Mouse (Mus musculus) layer of hippocampus, adult 18-20 months (tissue): Measurements from ENCODE around the gene Mageh1. TPM values are rescaled to one million over a fixed set of nuclear protein-coding genes. Genes with fewer than 3 reads are reported as not detected.
"Not testable (repeated sequence)": the region's sequence is repeated elsewhere in the genome, so short reads cannot be mapped to it uniquely, and the experiment has no call there.

Source experiments
- DNase-seq, 2 experiments: peaks; one replicate each; pipeline ENCODE4 v3.0.0; 2022; ENCODE audit warnings: low spot score in 2 of 2
- long read RNA-seq: library from polyadenylated mRNA; stranded (forward); transcript quantifications from one replicate; pipeline ENCODE4 v2.0.0, GENCODE M21; 2021
- total RNA-seq, 2 experiments: library from RNA; stranded (reverse); gene quantifications; 2 replicates each; pipeline ENCODE4 v1.2.3; 2021

Mageh1 gene
- 10 to 100 TPM; 52.9 to 58.3 TPM for total RNA-seq
- long read RNA-seq, transcript Mageh1-201 (1 exons, 1,410 nt) = major isoform, 19 of 20 reads
- long read RNA-seq, partial matches to known transcripts = 0 of 20 reads
- long read RNA-seq, other reads (novel, unspliced or antisense) = 1 of 20 reads

DNA sequence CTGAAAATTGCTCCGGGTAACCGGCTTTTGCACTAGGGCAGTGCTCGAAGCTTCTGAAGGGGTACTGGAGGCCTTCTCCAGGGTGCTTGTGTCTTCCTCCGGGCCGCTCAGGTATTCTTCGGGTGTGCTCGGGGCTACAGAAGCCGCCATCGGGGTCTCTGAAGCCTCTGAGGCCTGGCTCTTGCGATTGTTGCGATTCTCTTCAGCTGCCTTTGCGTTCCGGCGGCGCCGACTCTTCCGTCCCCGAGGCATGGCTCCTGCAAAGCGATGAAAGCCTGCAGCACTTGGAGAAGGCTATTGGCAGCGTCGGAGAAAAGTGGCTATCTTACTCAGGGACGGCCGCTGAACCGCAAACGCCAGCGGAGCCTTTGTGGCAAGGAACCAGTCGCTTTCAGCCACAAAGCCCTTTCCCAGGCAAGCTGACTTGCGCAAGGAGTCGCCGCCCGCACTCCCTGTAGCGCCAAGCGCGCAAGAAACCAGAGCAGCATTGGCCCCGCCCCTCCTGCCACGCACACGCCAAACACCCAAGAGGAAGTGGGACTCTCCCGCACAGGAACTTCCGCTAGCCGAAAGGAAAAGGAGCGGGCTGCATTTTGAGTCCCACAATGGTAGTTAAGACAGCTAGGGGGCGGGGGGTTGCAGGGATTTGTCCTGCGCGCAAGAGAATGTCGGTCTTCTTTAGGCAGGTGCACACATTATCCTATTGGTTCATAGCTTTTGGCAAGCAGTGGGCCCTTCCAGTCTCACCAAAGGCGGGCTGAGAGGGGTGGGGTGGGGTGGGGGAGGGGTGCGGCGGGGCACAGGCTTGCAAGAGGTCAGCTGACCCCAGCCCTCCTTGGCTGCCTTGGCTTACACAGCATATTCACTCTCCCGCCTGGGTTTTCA, at the start of gene Mageh1:
Gene Mageh1, minus strand, starts transcription at position 489 of the 885 bp plus-strand sequence.
- DNase-seq = peak; percentile 82 to 90

DNA sequence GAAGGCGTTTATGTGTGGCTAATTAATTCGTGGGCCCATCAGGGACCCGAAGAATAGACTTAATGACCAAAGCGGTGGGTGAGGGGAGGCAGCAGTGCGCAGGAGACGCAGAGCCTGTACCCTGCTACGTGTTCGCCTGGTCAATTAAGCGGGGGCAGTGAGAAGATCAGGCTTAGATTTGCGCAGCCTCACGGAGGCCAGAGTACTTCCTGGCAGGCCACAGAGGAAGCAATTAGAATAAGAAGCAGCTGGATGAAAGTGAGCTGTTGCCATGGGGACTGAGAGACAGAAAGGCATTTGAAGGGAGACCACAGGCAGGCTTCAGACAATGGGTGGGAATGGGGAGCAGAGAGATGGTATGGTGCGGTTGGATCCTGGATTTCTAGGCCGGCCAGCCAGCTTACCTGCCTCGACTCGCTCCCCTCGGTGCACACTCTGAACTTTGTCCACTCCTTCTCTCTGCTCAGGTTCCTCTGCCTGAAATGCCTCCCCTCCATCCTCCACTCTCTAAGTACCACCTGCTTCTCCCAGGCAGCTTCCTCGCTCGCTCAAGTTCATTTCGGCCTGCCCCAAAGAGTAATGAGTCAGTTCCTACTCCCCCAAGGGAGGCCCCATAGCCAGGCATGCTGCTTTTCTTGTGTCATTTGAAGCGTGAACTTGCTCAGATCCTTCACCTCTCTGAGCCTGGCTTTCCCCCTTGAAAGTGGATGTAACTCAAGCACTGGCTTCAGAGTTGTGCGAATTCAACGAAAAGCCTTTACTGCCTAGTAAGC, 783 bp upstream of the Mageh1 start:
- DNase-seq = not testable (repeated sequence)

DNA sequence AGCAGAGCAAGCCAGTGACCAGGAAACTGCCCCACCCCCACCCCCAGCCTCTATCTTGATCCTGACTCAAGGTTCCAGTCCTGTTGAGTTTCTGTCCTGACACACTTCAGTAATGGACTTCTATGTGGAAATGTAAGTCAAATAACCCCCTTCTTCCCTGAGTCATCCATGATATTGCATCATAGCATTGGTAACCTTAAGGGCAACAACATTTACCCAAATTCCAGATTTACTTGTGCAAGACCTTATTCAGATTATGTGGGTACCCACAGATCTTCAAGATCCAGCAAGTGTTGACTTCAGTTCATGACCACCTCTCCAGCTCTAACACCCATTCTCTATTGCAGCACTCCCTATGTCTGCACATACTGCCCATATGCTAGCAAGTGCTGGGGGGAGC, 5.8 kb downstream of the Mageh1 start:
- DNase-seq = not testable (repeated sequence)

DNA sequence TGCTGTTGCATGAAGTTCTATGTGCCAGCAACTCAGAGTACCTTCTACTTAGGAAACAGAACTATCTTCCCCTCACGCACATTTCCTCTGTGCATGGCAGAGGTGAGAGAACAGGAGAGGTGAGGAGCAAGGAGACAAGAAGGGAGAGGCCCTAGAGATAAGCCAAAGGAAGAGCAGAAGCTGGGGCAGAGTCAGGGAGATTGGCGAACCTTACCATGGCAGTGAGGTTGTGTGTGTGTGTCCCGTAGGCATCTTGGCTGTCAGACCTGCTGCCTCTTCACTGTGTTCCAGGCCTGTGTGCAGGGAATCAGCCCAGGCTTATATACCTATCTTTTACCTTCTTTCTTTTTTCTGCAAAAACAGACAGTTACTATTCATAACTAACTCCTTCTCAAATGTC, 11.7 kb downstream of the Mageh1 start:
- not testable (repeated sequence) for DNase-seq

DNA sequence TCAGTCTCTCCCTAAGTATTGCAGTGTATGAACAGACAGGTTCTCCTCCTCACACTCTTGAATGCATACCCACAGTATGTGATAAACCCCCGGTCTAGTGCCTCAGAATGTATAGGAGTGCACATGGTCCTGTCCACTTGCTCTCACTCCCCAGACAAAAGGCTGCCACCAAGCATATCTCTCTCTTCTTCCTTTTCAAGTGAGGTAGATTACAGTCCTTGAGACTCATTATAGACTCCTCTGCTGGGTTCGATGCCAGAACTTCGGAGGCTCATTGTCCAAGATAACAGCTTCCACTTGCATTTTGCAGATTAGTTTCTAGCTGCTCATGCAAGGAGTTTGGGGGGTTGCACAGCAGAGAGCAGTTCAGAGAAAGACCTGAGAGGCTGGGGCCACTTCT, 12.1 kb downstream of the Mageh1 start:
- DNase-seq = not testable (repeated sequence)

DNA sequence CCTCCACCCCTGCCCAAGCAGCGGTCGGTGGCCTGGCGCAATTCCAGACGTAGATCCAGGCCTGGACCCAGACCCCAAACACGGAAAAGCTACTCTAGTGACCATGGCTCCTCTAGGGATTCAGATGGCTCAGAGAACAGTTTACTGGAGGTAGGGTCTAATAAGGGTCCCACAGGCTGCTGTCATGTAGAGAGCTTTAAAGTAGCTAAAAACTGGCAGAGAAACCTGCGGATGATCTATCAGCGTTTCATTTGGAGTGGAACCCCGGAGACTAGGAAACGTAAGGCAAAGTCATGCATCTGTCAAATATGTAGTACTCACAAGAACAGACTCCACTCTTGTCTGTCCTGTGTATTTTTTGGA, 29.7 kb downstream of the Mageh1 start:
- no peak for DNase-seq

DNA sequence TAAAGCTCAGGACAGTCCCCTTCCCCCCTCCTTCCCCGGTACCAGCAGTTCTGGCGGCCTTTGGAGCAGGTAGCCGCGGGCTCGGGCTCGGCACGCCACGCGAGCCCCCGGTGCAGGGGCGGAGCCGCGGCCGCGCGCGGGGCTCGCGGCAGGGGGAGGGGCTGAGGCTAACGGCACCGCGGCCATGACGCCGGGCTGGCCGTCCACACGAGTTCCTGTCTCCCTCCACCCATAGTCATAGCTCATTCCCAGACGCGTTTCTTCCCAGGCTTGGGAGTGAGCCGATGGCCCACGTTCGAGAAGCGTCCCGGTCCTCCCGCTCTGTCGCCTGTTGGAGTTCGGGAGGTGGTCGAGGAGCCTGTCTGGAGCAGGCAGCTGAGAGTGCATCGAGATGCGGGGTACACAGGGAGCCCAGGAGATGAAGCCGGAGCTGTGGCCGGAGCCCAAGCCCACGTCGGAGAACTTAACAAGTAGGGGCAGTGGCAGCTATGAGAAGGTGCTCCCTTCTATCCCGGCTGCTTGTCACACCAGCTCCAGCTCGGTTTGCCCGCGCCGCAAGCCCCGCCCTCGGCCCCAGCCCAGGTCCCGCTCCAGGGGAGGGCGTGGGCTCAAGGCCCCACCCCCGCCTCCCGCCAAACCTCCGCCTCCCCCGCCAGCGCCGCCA, 30.2 kb downstream of the Mageh1 start:
- peak; percentile 2 to 37 for DNase-seq

DNA sequence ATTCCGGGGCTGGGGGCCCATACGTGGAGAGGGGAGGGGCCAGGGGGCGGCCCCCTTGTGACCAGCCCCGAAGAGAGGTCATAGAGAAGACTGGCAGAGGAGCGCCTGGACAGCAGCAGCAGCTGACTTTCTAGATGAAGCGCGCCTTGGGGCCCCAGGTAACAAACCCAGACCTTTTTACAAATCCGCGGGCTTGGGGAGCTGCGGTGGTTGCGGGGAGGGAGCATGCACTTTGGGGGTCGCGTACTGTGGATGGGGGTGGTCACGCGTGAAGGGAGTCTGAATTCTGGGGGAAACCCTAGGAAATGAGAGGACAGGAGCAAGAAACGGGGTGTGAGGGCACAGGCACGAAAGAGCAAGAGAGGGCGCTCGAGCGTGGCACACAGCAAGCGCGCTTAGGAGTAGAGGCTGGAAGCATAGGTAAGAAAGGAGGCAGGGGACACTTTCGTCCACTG, 31.0 kb downstream of the Mageh1 start, which contains the start of gene Usp51:
Gene Usp51, plus strand, starts transcription at position 83 of the 455 bp plus-strand sequence.
- DNase-seq = peak; percentile 36 to 53

DNA sequence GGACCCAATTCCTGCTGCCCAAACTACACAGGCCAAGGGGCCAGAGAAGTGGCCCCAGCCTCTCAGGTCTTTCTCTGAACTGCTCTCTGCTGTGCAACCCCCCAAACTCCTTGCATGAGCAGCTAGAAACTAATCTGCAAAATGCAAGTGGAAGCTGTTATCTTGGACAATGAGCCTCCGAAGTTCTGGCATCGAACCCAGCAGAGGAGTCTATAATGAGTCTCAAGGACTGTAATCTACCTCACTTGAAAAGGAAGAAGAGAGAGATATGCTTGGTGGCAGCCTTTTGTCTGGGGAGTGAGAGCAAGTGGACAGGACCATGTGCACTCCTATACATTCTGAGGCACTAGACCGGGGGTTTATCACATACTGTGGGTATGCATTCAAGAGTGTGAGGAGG, 41.3 kb downstream of the Mageh1 start:
- DNase-seq = not testable (repeated sequence)

DNA sequence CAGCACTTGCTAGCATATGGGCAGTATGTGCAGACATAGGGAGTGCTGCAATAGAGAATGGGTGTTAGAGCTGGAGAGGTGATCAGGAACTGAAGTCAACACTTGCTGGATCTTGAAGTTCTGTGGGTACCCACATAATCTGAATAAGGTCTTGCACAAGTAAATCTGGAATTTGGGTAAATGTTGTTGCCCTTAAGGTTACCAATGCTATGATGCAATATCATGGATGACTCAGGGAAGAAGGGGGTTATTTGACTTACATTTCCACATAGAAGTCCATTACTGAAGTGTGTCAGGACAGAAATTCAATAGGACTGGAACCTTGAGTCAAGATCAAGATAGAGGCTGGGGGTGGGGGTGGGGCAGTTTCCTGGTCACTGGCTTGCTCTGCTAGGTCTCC, 47.5 kb downstream of the Mageh1 start:
- DNase-seq = not testable (repeated sequence)

Other genes starting within 250 kb of the Mageh1 start
- gene Usp51, start 31.1 kb downstream of the Mageh1 start, total RNA-seq = 1 to 10 TPM; 1.8 to 2.8 TPM
- under 1 TPM; 0.42 to 0.48 TPM for gene Foxr2, start 81.2 kb upstream of the Mageh1 start, total RNA-seq
- gene Rragb, start 102.4 kb upstream of the Mageh1 start, total RNA-seq = 10 to 100 TPM; 96.5 to 97.5 TPM
- 1 to 10 TPM; 2.7 to 6.2 TPM for gene Klf8, start 199.9 kb upstream of the Mageh1 start, total RNA-seq